Mouse (Mus musculus): ENCODE measurements around the gene Ccdc88b.

Ccdc88b gene

DNA sequence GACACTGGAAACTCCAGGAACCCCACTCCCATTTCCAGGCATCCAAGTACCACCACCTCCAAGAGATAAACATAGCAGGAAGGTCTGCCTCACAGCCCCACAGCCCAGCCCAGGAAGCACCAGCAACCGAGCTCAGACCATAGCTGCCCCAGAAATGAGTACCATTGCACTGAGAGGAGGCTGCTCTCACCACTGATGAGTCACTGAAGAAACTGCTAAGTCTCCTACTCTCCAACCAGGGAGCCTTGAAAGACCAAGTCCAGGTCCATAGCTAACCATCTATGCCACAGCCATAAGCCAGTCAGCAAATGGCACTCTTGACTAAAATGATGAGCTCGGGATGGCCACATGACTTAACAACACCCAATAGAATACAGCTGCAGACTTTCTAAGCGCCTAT is 31.4 kb downstream of the Ccdc88b start:
- no peak for DNase-seq (ENCODE audit: low read depth)

- DNase-seq (ENCODE audit: low read depth): no peak
These were observed 32.6 kb downstream of the Ccdc88b start for GRCm38 (mm10) chr19:6825384-6825783.

- DNase-seq (ENCODE audit: low read depth): no peak
These were observed 37.3 kb downstream of the Ccdc88b start for GRCm38 (mm10) chr19:6820538-6821195.

GRCm38 (mm10) chr19:6819143-6819827 is 38.7 kb downstream of the Ccdc88b start:
- no peak for DNase-seq (ENCODE audit: low read depth)

DNA sequence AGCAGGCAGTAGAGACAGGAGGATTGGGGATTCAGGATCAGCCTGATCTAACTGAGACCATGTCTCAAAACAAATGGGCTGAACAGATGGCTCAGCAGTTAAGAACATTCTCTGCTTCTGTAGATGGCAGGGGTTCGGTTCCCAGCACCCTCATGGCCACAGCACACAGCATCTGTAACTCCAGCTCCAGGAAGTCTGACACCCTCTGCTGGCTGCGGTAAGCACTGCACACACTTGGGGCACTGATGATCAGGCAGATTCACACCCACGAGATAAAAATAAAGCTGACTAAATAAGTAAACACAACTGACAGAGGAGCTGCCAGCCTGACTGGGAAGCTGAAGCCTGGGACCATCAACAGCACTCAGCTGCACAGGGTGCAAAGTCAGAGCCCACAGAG is 43.1 kb downstream of the Ccdc88b start:
- no peak for DNase-seq (ENCODE audit: low read depth)

DNA sequence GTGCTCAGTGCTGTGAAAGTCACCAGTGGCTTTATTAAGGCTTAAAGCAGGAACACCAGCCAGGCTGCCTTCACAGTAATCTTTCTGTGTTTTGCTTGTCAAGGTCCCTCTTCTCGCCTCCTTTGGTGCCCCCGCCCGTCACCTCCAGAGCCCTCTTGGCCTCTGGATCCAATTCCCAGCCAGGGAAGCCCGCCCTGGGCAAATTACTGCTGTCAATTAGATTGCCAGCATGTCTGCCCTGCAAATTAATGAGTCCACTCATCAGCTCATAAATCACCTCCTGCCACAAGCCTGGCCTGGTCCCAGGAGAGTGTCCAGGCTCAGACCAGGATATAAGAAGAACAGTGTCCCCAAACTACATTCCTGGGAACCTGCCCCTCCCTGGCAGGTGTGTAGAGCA is 43.6 kb downstream of the Ccdc88b start:
- DNase-seq (ENCODE audit: low read depth): no peak
